Mouse (Mus musculus): ENCODE results near the gene Ace. TPM values are rescaled to one million over a fixed set of nuclear protein-coding genes. Genes with fewer than 3 reads are reported as not detected.
"Not testable (repeated sequence)": the region's sequence is repeated elsewhere in the genome, so short reads cannot be mapped to it uniquely, and the experiment has no call there.

Gene Ace
- polyA plus RNA-seq, 1 experiment from 2014 or later, result 1.4 TPM

GRCm38 (mm10) chr11:106013556-106014225 is 45.9 kb downstream of the Ace start:
- no peak for DNase-seq (ENCODE audit: low spot score)
- Histone ChIP-seq H3K4me2 (ENCODE audit: low read length) (no peak overlapping the region), H3K27ac (ENCODE audit: low read depth) (no peak overlapping the region), H3K4me1 (replicated peaks; ENCODE audit: control insufficient read depth, insufficient read depth, low read length) (no peaks in the 10 kb centered on the region), H3K9ac (ENCODE audit: low read length) (no peak overlapping the region), H3K4me3 (ENCODE audit: low read depth, low read length) (no peak overlapping the region), H3K27me3 (replicated peaks; ENCODE audit: control insufficient read depth, insufficient read depth, low read length) (0 out of 2 replicates have a peak, but pooled peaks cover 3% of the 10 kb centered on the region), H3K9me3 (ENCODE audit: control insufficient read depth, low read length) (no peaks in the 10 kb centered on the region), H3K36me3 (ENCODE audit: control insufficient read depth, insufficient read depth, low read length) (no peaks in the 10 kb centered on the region)
- WGBS, result 60% methylated on average over 11 of the region's 11 CpGs
- ATAC-seq (replicated peaks; ENCODE audit: low FRiP score, low TSS enrichment, low read depth), result no peak

- Histone ChIP-seq H3K9me3 (ENCODE audit: control insufficient read depth, low read length) (no peaks in the 10 kb centered on the region), H3K9ac (ENCODE audit: low read length) (no peak overlapping the region), H3K27me3 (replicated peaks; ENCODE audit: control insufficient read depth, insufficient read depth, low read length) (peaks cover 18% of the 10 kb centered on the region), H3K36me3 (ENCODE audit: control insufficient read depth, insufficient read depth, low read length) (no peaks in the 10 kb centered on the region), H3K4me2 (ENCODE audit: low read length) (no peak overlapping the region), H3K27ac (ENCODE audit: low read depth) (no peak overlapping the region), H3K4me3 (ENCODE audit: low read depth, low read length) (no peak overlapping the region), H3K4me1 (replicated peaks; ENCODE audit: control insufficient read depth, insufficient read depth, low read length) (0 out of 2 replicates have a peak, but pooled peaks cover 6% of the 10 kb centered on the region)
- no peak for DNase-seq (ENCODE audit: low spot score)
- ATAC-seq (replicated peaks; ENCODE audit: low FRiP score, low TSS enrichment, low read depth), result no peak
- WGBS, result 69% methylated on average over 5 of the region's 5 CpGs
Observed at GRCm38 (mm10) chr11:106016440-106016839, 48.7 kb downstream of the Ace start.

GRCm38 (mm10) chr11:106020051-106020763 is 52.5 kb downstream of the Ace start:
- Histone ChIP-seq H3K27ac (ENCODE audit: low read depth) (no peak overlapping the region), H3K4me2 (ENCODE audit: low read length) (peak overlapping the region; percentile 51), H3K36me3 (ENCODE audit: control insufficient read depth, insufficient read depth, low read length) (no peaks in the 10 kb centered on the region), H3K4me3 (ENCODE audit: low read depth, low read length) (peak overlapping the region; percentile 28), H3K9ac (ENCODE audit: low read length) (peak overlapping the region; percentile 7; the same call in 1 of the 2 replicates), H3K4me1 (replicated peaks; ENCODE audit: control insufficient read depth, insufficient read depth, low read length) (0 out of 2 replicates have a peak, but pooled peaks cover 6% of the 10 kb centered on the region), H3K27me3 (replicated peaks; ENCODE audit: control insufficient read depth, insufficient read depth, low read length) (peaks cover 23% of the 10 kb centered on the region), H3K9me3 (ENCODE audit: control insufficient read depth, low read length) (no peaks in the 10 kb centered on the region)
- 2% methylated on average over 50 of the region's 50 CpGs for WGBS
- ATAC-seq (replicated peaks; ENCODE audit: low FRiP score, low TSS enrichment, low read depth) (peak; percentile 63), DNase-seq (ENCODE audit: low spot score) (peak; percentile 64)

DNA sequence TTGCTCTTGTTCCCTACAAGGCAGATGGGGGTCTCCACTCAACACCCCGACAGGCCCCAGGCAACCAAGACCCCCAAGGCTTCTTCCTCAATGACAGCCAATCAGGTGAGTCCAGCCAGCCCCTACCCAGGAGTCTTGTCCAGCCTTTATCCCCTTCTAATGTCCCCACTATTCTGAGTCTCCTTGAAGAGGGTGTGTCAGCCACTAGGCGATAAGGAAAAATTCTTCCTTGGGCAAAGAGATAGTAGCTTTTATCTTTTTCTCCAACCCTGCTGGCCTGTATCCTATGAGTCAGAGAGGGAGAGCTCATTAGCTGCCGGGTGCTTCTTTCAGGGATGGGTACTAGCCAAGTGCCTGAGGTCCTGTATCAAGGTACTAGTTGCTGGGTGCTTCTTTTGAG is 58.0 kb downstream of the Ace start:
- Histone ChIP-seq H3K4me3 (ENCODE audit: low read depth, low read length) (no peak overlapping the region), H3K4me1 (replicated peaks; ENCODE audit: control insufficient read depth, insufficient read depth, low read length) (no peaks in the 10 kb centered on the region), H3K27me3 (replicated peaks; ENCODE audit: control insufficient read depth, insufficient read depth, low read length) (peaks cover 12% of the 10 kb centered on the region), H3K36me3 (ENCODE audit: control insufficient read depth, insufficient read depth, low read length) (no peaks in the 10 kb centered on the region), H3K4me2 (ENCODE audit: low read length) (no peak overlapping the region), H3K27ac (ENCODE audit: low read depth) (no peak overlapping the region), H3K9ac (ENCODE audit: low read length) (no peak overlapping the region), H3K9me3 (ENCODE audit: control insufficient read depth, low read length) (no peaks in the 10 kb centered on the region)
- WGBS, result 79% methylated on average over 3 of the region's 3 CpGs
- DNase-seq (ENCODE audit: low spot score), result no peak
- no peak for ATAC-seq (replicated peaks; ENCODE audit: low FRiP score, low TSS enrichment, low read depth)

GRCm38 (mm10) chr11:106026465-106027151 is 58.9 kb downstream of the Ace start:
- Histone ChIP-seq H3K27me3 (replicated peaks; ENCODE audit: control insufficient read depth, insufficient read depth, low read length) (peaks cover 6% of the 10 kb centered on the region; the same call in 1 of the 2 replicates), H3K9me3 (ENCODE audit: control insufficient read depth, low read length) (no peaks in the 10 kb centered on the region), H3K36me3 (ENCODE audit: control insufficient read depth, insufficient read depth, low read length) (no peaks in the 10 kb centered on the region), H3K9ac (ENCODE audit: low read length) (no peak overlapping the region), H3K4me3 (ENCODE audit: low read depth, low read length) (no peak overlapping the region), H3K4me2 (ENCODE audit: low read length) (no peak overlapping the region), H3K27ac (ENCODE audit: low read depth) (no peak overlapping the region), H3K4me1 (replicated peaks; ENCODE audit: control insufficient read depth, insufficient read depth, low read length) (no peaks in the 10 kb centered on the region)
- peak; percentile 83 for DNase-seq (ENCODE audit: low spot score)
- ATAC-seq (replicated peaks; ENCODE audit: low FRiP score, low TSS enrichment, low read depth), result no peak
- 29% methylated on average over 11 of the region's 11 CpGs for WGBS

- no peak overlapping the region for H3K4me3 ChIP-seq (ENCODE audit: low read depth, low read length)
- no peak for DNase-seq (ENCODE audit: low spot score)
- H3K4me1 ChIP-seq (replicated peaks; ENCODE audit: control insufficient read depth, insufficient read depth, low read length), result no peaks in the 10 kb centered on the region
- H3K9ac ChIP-seq (ENCODE audit: low read length), result no peak overlapping the region
- no peak overlapping the region for H3K27ac ChIP-seq (ENCODE audit: low read depth)
- 85% methylated on average over 5 of the region's 5 CpGs for WGBS
- H3K9me3 ChIP-seq (ENCODE audit: control insufficient read depth, low read length), result no peaks in the 10 kb centered on the region
- no peak for ATAC-seq (replicated peaks; ENCODE audit: low FRiP score, low TSS enrichment, low read depth)
- no peak overlapping the region for H3K4me2 ChIP-seq (ENCODE audit: low read length)
- no peaks in the 10 kb centered on the region for H3K36me3 ChIP-seq (ENCODE audit: control insufficient read depth, insufficient read depth, low read length)
- H3K27me3 ChIP-seq (replicated peaks; ENCODE audit: control insufficient read depth, insufficient read depth, low read length), result no peaks in the 10 kb centered on the region
Observed at GRCm38 (mm10) chr11:106027607-106028006, 59.9 kb downstream of the Ace start.

GRCm38 (mm10) chr11:106032074-106032473 is 64.3 kb downstream of the Ace start:
- H3K4me3 ChIP-seq (ENCODE audit: low read depth, low read length), result peak overlapping the region; percentile 33
- not testable (repeated sequence) for H3K36me3 ChIP-seq (ENCODE audit: control insufficient read depth, insufficient read depth, low read length); H3K4me2 ChIP-seq (ENCODE audit: low read length); H3K9me3 ChIP-seq (ENCODE audit: control insufficient read depth, low read length); H3K9ac ChIP-seq (ENCODE audit: low read length); H3K27me3 ChIP-seq (replicated peaks; ENCODE audit: control insufficient read depth, insufficient read depth, low read length); ATAC-seq (replicated peaks; ENCODE audit: low FRiP score, low TSS enrichment, low read depth); DNase-seq (ENCODE audit: low spot score); H3K4me1 ChIP-seq (replicated peaks; ENCODE audit: control insufficient read depth, insufficient read depth, low read length); H3K27ac ChIP-seq (ENCODE audit: low read depth)
- WGBS, result 84% methylated on average over 1 of the region's 25 CpGs

- Histone ChIP-seq H3K4me3 (ENCODE audit: low read depth, low read length) (no peak overlapping the region), H3K9ac (ENCODE audit: low read length) (no peak overlapping the region), H3K4me2 (ENCODE audit: low read length) (peak overlapping the region; percentile 33), H3K9me3 (ENCODE audit: control insufficient read depth, low read length) (no peaks in the 10 kb centered on the region), H3K36me3 (ENCODE audit: control insufficient read depth, insufficient read depth, low read length) (no peaks in the 10 kb centered on the region), H3K4me1 (replicated peaks; ENCODE audit: control insufficient read depth, insufficient read depth, low read length) (peaks cover 7% of the 10 kb centered on the region), H3K27ac (ENCODE audit: low read depth) (0 out of 2 replicates have a peak overlapping the region, but pooled peaks have one; percentile 29), H3K27me3 (replicated peaks; ENCODE audit: control insufficient read depth, insufficient read depth, low read length) (no peaks in the 10 kb centered on the region)
- no peak for ATAC-seq (replicated peaks; ENCODE audit: low FRiP score, low TSS enrichment, low read depth)
- no peak for DNase-seq (ENCODE audit: low spot score)
- WGBS, result 35% methylated on average over 11 of the region's 11 CpGs
Observed at GRCm38 (mm10) chr11:106033491-106033919, 65.8 kb downstream of the Ace start.
